Mouse (Mus musculus) cortical plate, adult 2 months (tissue): ENCODE data around the gene Trim7. TPM values are rescaled to one million over a fixed set of nuclear protein-coding genes. Genes with fewer than 3 reads are reported as not detected.
A peak's percentile ranks its signal among the peaks of the same experiment; 100 is the strongest.

Experiments
- H3K27ac ChIP-seq: fragments of 200-500 bp; 2 replicates; pipeline ENCODE4 v1.5.1; 2012; ENCODE audit warnings: low read length, control low read depth, inconsistent platforms; ENCODE audit not compliant: insufficient read depth
- H3K4me1 ChIP-seq: fragments of 200-500 bp; 2 replicates; pipeline ENCODE4 v1.6.1; 2011; ENCODE audit warnings: low read length; ENCODE audit not compliant: control insufficient read depth, insufficient read depth
- H3K4me3 ChIP-seq: fragments of 200-500 bp; 2 replicates; pipeline ENCODE4 v1.5.1; 2011; ENCODE audit warnings: mild to moderate bottlenecking, low read length, control low read depth; ENCODE audit not compliant: insufficient read depth
- CTCF ChIP-seq: fragments of 200-500 bp; IDR thresholded peaks from 2 replicates; pipeline ENCODE4 v1.5.1; 2011; ENCODE audit warnings: mild to moderate bottlenecking, control low read depth, low read length; ENCODE audit not compliant: insufficient read depth; ENCODE audit errors: extremely low read depth
- POLR2A ChIP-seq: fragments of 200-500 bp; IDR thresholded peaks from 2 replicates; pipeline ENCODE4 v1.6.1; 2011; ENCODE audit warnings: mild to moderate bottlenecking, low read length, control low read depth; ENCODE audit not compliant: insufficient read depth; ENCODE audit errors: extremely low read depth
- polyA plus RNA-seq: library from polyadenylated mRNA; depleted of rRNA; stranded (reverse); fragments of >200 nt; gene quantifications from 2 replicates; pipeline ENCODE4 v1.2.3, GENCODE M21; 2012

Trim7 gene
- polyA plus RNA-seq, 1 experiment = 4.3 TPM

DNA sequence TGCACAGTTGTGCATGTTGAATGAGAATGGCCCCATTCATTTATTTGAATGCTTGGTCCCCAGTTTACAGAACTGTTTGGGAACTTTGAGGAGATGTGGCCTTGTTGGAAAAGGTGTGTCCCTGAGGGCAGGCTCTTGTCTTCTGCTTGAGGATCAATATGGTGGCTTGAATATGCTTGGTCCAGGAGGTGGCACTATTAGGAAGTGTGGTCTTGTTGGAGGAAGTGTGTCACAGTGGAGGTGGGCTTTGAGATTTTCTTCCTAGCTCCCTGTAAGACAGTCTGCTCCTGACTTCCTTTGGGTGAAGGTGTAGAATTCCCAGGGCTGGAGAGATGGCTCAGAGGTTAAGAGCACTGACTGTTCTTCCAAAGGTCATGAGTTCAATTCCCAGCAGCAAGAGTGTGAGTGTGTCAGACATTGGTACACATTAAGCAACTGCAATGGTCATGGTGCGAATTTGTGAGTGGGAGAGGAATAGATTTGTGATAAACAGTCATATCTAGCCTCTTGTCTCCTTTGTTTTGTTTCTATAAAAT lies 36.9 kb downstream of the Trim7 start:
- Histone ChIP-seq H3K4me3 (no peak overlapping the region), H3K27ac (no peak overlapping the region), H3K4me1 (no peaks in the 10 kb centered on the region)
- TF ChIP-seq CTCF (no peak), POLR2A (no peak)

GRCm38 (mm10) chr11:48863808-48864207 lies 37.9 kb downstream of the Trim7 start:
- Histone ChIP-seq H3K4me3 (no peak overlapping the region), H3K4me1 (no peaks in the 10 kb centered on the region)
- TF ChIP-seq POLR2A (no peak), CTCF (no peak)

DNA sequence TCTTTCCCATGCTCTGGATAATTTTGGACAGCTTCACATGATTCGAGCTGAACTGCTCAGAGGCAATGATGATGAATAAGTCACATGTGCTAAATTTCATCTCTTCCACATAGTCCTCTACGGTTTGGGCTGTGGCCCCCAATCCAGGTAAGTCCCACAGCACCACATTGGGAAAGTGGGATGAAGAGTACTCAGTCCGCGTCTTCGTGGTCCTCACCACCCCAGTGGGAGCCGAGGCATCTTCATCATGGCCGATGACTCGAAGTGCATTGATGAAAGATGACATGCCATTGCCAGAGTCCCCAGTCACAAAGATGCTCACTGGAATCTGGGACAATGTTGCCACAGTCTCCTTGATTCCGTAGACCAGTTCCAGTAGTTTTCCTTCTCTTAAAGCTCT lies 40.5 kb downstream of the Trim7 start:
- no peak overlapping the region for H3K27ac ChIP-seq
- H3K4me3 ChIP-seq = no peak overlapping the region
- no peaks in the 10 kb centered on the region for H3K4me1 ChIP-seq
- TF ChIP-seq POLR2A (no peak), CTCF (no peak)

More at GRCm38 (mm10) chr11:48863808-48864207, 37.9 kb downstream of the Trim7 start:
- no peak overlapping the region for H3K27ac ChIP-seq

- H3K4me3 ChIP-seq = peak overlapping the region; percentile 19; the same call in 1 of the 2 replicates
- TF ChIP-seq CTCF (no peak), POLR2A (no peak)
These were observed 43.6 kb downstream of the Trim7 start for GRCm38 (mm10) chr11:48869380-48870110.

DNA sequence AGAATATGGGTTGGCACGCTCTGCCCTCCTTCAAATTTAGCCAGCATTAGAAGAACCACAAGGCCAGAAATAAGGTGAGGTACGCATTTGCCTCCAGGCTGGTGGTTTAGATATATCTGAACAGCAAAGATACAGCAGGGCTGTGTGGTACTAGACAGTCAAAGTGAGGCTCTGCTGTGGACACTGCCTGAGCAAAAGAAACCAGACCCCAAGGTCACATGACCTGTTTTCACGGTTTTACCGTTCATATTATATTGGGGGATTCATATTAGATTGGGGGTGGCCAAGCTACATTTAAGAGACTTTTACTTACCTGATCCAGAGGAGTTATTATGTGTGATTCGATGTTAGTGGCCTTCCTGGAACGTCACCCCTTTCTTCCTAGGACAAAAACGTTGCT lies 44.8 kb downstream of the Trim7 start:
- H3K4me3 ChIP-seq = peak overlapping the region; percentile 73
- TF ChIP-seq CTCF (no peak), POLR2A (no peak)
- no peaks in the 10 kb centered on the region for H3K4me1 ChIP-seq
- H3K27ac ChIP-seq = peak overlapping the region; percentile 69

More at GRCm38 (mm10) chr11:48869380-48870110, 43.6 kb downstream of the Trim7 start:
- H3K4me1 ChIP-seq = no peaks in the 10 kb centered on the region
- no peak overlapping the region for H3K27ac ChIP-seq

DNA sequence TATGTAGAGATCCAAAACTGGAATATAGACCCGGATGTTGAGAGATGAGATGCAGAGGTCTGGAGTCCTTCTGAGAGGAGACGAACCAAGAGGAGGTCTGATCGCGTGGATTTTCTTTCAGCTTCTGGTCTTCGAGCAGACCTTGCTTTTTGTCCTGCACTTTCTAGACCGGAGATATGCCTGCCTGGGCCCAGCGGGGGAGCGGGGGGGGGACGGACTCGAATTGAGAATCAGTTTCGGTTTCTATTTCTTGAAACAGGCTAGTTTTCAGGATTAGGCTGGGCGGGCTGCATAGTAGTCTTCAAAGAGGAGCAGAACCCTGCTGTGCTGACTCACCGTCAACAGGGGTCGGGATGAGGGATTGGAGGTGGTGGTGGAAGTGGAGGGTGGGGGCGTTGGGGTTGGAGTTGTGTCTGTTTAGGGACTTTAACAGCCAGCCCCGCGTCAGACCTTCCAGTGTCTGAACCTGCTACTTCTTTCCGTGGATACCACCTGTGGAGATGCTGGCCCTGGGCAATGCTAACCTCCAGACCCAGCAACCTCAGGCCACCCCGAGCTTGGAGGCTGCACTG lies 45.3 kb downstream of the Trim7 start, which contains the start of gene Irgm1:
Gene Irgm1 (minus strand): TSS at position 483 of the 572 bp plus-strand sequence.
- TF ChIP-seq CTCF (no peak), POLR2A (no peak)
- Histone ChIP-seq H3K4me1 (no peaks in the 10 kb centered on the region), H3K27ac (peak within 1 kb of the TSS; percentile 69), H3K4me3 (peak within 1 kb of the TSS; percentile 73)

- Histone ChIP-seq H3K27ac (peak overlapping the region; percentile 69), H3K4me3 (peak overlapping the region; percentile 73), H3K4me1 (no peaks in the 10 kb centered on the region)
- TF ChIP-seq CTCF (no peak), POLR2A (0 out of 2 replicates have a peak, but pooled peaks have one; percentile 29)
These were observed 46.0 kb downstream of the Trim7 start for GRCm38 (mm10) chr11:48871817-48872541.

GRCm38 (mm10) chr11:48872695-48873300 lies 46.9 kb downstream of the Trim7 start:
- TF ChIP-seq POLR2A (no peak), CTCF (no peak)
- Histone ChIP-seq H3K4me1 (no peaks in the 10 kb centered on the region), H3K4me3 (no peak overlapping the region), H3K27ac (peak overlapping the region; percentile 69; the same call in 1 of the 2 replicates)
